Mouse (Mus musculus) neural tube, embryonic 11.5 days (tissue): ENCODE measurements at regions not wholly inside any gene's neighbourhood (a gene's known extent, or its start where the extent isn't known, plus 50 kb on each side); places are given as distances from the start of the nearest gene placed in this dataset.
"Not testable (repeated sequence)": the region's sequence is repeated elsewhere in the genome, so short reads cannot be mapped to it uniquely, and the experiment has no call there.

Experiments
- ATAC-seq: fragments of 200-750 bp; cut with Nextera tagmentation; 2 replicates; pipeline ENCODE4 v1.8.0; 2017; ENCODE audit warnings: moderate number of reproducible peaks, mild to moderate bottlenecking, moderate TSS enrichment, moderate library complexity; ENCODE audit not compliant: insufficient read depth, low FRiP score, low TSS enrichment
- DNase-seq: peaks from one replicate; pipeline ENCODE4 v3.0.0-alpha.2; 2015; ENCODE audit warnings: low spot score
- H3K27ac ChIP-seq: fragments of 300-500 bp; sonication (generic); 2 replicates; pipeline ENCODE4 v1.5.1; 2014; ENCODE audit warnings: low read depth, mild to moderate bottlenecking, low read length
- H3K27me3 ChIP-seq: fragments of 300-500 bp; sonication (generic); 2 replicates; pipeline ENCODE4 v1.6.1; 2014; ENCODE audit warnings: mild to moderate bottlenecking, low read length, mixed read lengths; ENCODE audit not compliant: control insufficient read depth, insufficient read depth
- H3K36me3 ChIP-seq: fragments of 300-500 bp; sonication (generic); 2 replicates; pipeline ENCODE4 v1.6.1; 2014; ENCODE audit warnings: mild to moderate bottlenecking, low read length, moderate library complexity, mixed read lengths; ENCODE audit not compliant: control insufficient read depth, insufficient read depth
- H3K4me1 ChIP-seq: fragments of 300-500 bp; sonication (generic); 2 replicates; pipeline ENCODE4 v1.6.1; 2014; ENCODE audit warnings: low read length, mixed read lengths; ENCODE audit not compliant: control insufficient read depth, insufficient read depth
- H3K4me2 ChIP-seq: fragments of 300-500 bp; sonication (generic); 2 replicates; pipeline ENCODE4 v1.6.1; 2014; ENCODE audit warnings: low read depth, mild to moderate bottlenecking, moderate library complexity
- H3K4me3 ChIP-seq: fragments of 300-500 bp; sonication (generic); 2 replicates; pipeline ENCODE4 v1.5.1; 2014; ENCODE audit warnings: low read depth, low read length
- H3K9ac ChIP-seq: fragments of 300-500 bp; sonication (generic); 2 replicates; pipeline ENCODE4 v1.6.1; 2014; ENCODE audit warnings: mild to moderate bottlenecking, low read length
- H3K9me3 ChIP-seq: fragments of 300-500 bp; sonication (generic); 2 replicates; pipeline ENCODE4 v1.6.1; 2016; ENCODE audit warnings: low read length; ENCODE audit not compliant: control insufficient read depth
- WGBS: fragments of 180-500 bp; shearing (Covaris S2); extraction: QIAGEN DNeasy Blood & Tissue Kit; methylation state at CpG from one replicate; pipeline ENCODE4 v1.1.7; 2014; 5-methylcytosine and 5-hydroxymethylcytosine counted together

GRCm38 (mm10) chr9:30597092-30597491 is 170.2 kb downstream of the Snx19 start:
- H3K4me1 ChIP-seq, H3K27ac ChIP-seq, H3K9me3 ChIP-seq, H3K9ac ChIP-seq, H3K27me3 ChIP-seq, ATAC-seq, H3K4me3 ChIP-seq, DNase-seq, H3K4me2 ChIP-seq, H3K36me3 ChIP-seq: not testable (repeated sequence)
- WGBS = 75% methylated on average over 6 of the region's 6 CpGs

GRCm38 (mm10) chr9:30592601-30593000 is 165.7 kb downstream of the Snx19 start:
- DNase-seq (no peak), ATAC-seq (no peak)
- no peaks in the 10 kb centered on the region for H3K27me3 ChIP-seq
- H3K4me2 ChIP-seq = no peak overlapping the region
- no peaks in the 10 kb centered on the region for H3K9me3 ChIP-seq
- no peaks in the 10 kb centered on the region for H3K4me1 ChIP-seq
- no peak overlapping the region for H3K27ac ChIP-seq
- H3K36me3 ChIP-seq = no peaks in the 10 kb centered on the region
- 91% methylated on average over 2 of the region's 2 CpGs for WGBS
- H3K9ac ChIP-seq = no peak overlapping the region
- H3K4me3 ChIP-seq = no peak overlapping the region

- Histone ChIP-seq H3K27ac (no peak overlapping the region), H3K36me3 (no peaks in the 10 kb centered on the region), H3K4me3 (no peak overlapping the region), H3K4me2 (no peak overlapping the region), H3K9ac (no peak overlapping the region), H3K27me3 (no peaks in the 10 kb centered on the region), H3K4me1 (no peaks in the 10 kb centered on the region), H3K9me3 (no peaks in the 10 kb centered on the region)
- DNase-seq = no peak
- ATAC-seq = no peak
- 78% methylated on average over 5 of the region's 5 CpGs for WGBS
Measured at GRCm38 (mm10) chr9:30591246-30591645, 164.3 kb downstream of the Snx19 start.

GRCm38 (mm10) chr9:30590661-30591179 is 163.8 kb downstream of the Snx19 start:
- 58% methylated on average over 6 of the region's 6 CpGs for WGBS

GRCm38 (mm10) chr9:30581271-30581821 is 154.4 kb downstream of the Snx19 start:
- no peaks in the 10 kb centered on the region for H3K27me3 ChIP-seq
- no peak overlapping the region for H3K27ac ChIP-seq
- WGBS = 92% methylated on average over 9 of the region's 9 CpGs
- H3K9me3 ChIP-seq = no peaks in the 10 kb centered on the region
- no peak overlapping the region for H3K9ac ChIP-seq
- no peak overlapping the region for H3K4me3 ChIP-seq
- no peak overlapping the region for H3K4me2 ChIP-seq
- H3K4me1 ChIP-seq = no peaks in the 10 kb centered on the region
- no peaks in the 10 kb centered on the region for H3K36me3 ChIP-seq
- DNase-seq (no peak), ATAC-seq (no peak)

More at GRCm38 (mm10) chr9:30590661-30591179, 163.8 kb downstream of the Snx19 start:
- no peak overlapping the region for H3K4me2 ChIP-seq
- no peak overlapping the region for H3K4me3 ChIP-seq
- no peak overlapping the region for H3K9ac ChIP-seq
- H3K36me3 ChIP-seq = no peaks in the 10 kb centered on the region
- no peak overlapping the region for H3K27ac ChIP-seq
- no peaks in the 10 kb centered on the region for H3K4me1 ChIP-seq
- ATAC-seq (no peak), DNase-seq (no peak)
- no peaks in the 10 kb centered on the region for H3K9me3 ChIP-seq
- no peaks in the 10 kb centered on the region for H3K27me3 ChIP-seq

GRCm38 (mm10) chr9:30580500-30580899 is 153.6 kb downstream of the Snx19 start:
- Histone ChIP-seq H3K4me2 (no peak overlapping the region), H3K36me3 (no peaks in the 10 kb centered on the region), H3K4me1 (no peaks in the 10 kb centered on the region), H3K9ac (no peak overlapping the region), H3K9me3 (no peaks in the 10 kb centered on the region), H3K27ac (no peak overlapping the region), H3K27me3 (no peaks in the 10 kb centered on the region), H3K4me3 (no peak overlapping the region)
- 72% methylated on average over 6 of the region's 6 CpGs for WGBS
- DNase-seq (no peak), ATAC-seq (no peak)

GRCm38 (mm10) chr9:30578213-30578612 is 151.3 kb downstream of the Snx19 start:
- DNase-seq (no peak), ATAC-seq (no peak)
- Histone ChIP-seq H3K4me1 (no peaks in the 10 kb centered on the region), H3K9ac (no peak overlapping the region), H3K36me3 (no peaks in the 10 kb centered on the region), H3K27me3 (no peaks in the 10 kb centered on the region), H3K4me3 (no peak overlapping the region), H3K27ac (no peak overlapping the region), H3K4me2 (no peak overlapping the region), H3K9me3 (no peaks in the 10 kb centered on the region)
- WGBS = 87% methylated on average over 3 of the region's 3 CpGs

- H3K27me3 ChIP-seq = no peaks in the 10 kb centered on the region
- no peak overlapping the region for H3K4me2 ChIP-seq
- no peak for ATAC-seq
- H3K9ac ChIP-seq = no peak overlapping the region
- WGBS = 81% methylated on average over 4 of the region's 4 CpGs
- no peaks in the 10 kb centered on the region for H3K9me3 ChIP-seq
- no peak overlapping the region for H3K27ac ChIP-seq
- no peaks in the 10 kb centered on the region for H3K4me1 ChIP-seq
- no peak overlapping the region for H3K4me3 ChIP-seq
- DNase-seq = no peak
- no peaks in the 10 kb centered on the region for H3K36me3 ChIP-seq
Measured at GRCm38 (mm10) chr9:30577243-30577642, 150.3 kb downstream of the Snx19 start.

- DNase-seq (no peak), ATAC-seq (no peak)
- Histone ChIP-seq H3K4me1 (no peaks in the 10 kb centered on the region), H3K36me3 (no peaks in the 10 kb centered on the region), H3K9ac (no peak overlapping the region), H3K27me3 (no peaks in the 10 kb centered on the region), H3K4me2 (no peak overlapping the region), H3K9me3 (no peaks in the 10 kb centered on the region), H3K27ac (no peak overlapping the region), H3K4me3 (no peak overlapping the region)
- WGBS = 80% methylated on average over 3 of the region's 3 CpGs
Measured at GRCm38 (mm10) chr9:30575531-30575930, 148.6 kb downstream of the Snx19 start.
